Mouse (Mus musculus): ENCODE measurements around the gene Creb3l2. TPM values are rescaled to one million over a fixed set of nuclear protein-coding genes. Genes with fewer than 3 reads are reported as not detected.
"Not testable (repeated sequence)": the region's sequence is repeated elsewhere in the genome, so short reads cannot be mapped to it uniquely, and the experiment has no call there.

The Creb3l2 gene
- 10 to 100 TPM; 71.3 to 78.3 TPM for total RNA-seq (2021)
- long read RNA-seq, experiment 1, full-length matches to known transcripts: 5 of 18 reads
- long read RNA-seq, experiment 1, partial matches to known transcripts: 3 of 18 reads
- long read RNA-seq, experiment 1, other reads (novel, unspliced or antisense): 10 of 18 reads
- long read RNA-seq, experiment 2, full-length matches to known transcripts: 5 of 38 reads
- long read RNA-seq, experiment 2, partial matches to known transcripts: 4 of 38 reads
- long read RNA-seq, experiment 2, other reads (novel, unspliced or antisense): 29 of 38 reads

DNA sequence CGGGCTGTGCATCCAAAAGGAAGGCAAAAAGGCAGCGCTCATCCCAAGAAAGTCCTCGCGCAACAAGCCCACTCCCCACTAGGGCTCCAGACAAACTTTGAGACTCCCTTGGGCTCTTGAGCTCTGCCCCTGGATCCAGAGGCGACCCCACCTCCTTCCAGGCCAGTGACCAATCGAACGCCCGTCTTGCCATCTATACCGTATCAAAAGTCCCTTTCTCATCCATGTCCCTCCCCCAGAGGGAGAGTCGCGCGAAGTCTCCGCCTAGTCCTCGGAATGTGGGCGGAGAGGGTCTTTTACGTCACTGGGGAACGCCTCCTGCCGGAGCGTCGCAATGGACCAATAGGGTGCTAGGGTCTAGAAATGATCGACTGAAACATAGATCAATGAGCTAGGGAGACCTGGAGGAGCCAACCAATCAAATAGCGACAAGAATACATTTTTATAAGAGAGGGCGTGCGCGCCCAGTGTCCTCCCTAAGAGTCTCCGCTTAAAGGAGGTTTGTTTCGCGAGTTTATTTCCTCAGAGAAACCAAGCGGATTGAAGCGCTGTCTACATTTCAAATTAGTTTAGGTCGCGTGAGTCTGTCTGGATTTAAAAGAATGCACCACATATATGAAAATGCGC lies at the start of gene Creb3l2:
Gene Creb3l2 (minus strand): TSS at position 106 of the 627 bp plus-strand sequence.
- peak; percentile 74 to 91 for DNase-seq (ENCODE audit: low spot score in 2 of 2)

DNA sequence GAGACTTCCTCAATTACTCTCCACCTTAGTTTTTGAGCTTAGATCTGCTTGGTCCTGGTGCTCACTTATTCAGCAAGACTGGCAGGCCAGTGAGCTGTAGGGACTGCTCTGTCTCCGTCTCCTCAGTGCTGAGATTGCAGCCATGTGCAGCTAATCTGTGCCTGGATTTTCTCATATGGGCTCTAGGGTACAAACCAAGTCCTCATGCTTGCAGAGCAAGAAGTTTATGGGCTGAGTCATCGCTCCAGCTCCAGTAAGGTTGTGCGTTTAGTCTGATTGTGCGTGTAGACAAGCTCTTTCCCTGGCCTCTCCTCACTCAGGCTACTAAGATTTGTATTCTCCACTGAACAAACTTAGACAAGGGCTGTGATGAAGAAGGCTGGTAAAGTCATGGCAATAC lies 44.6 kb upstream of the Creb3l2 start:
- DNase-seq (ENCODE audit: low spot score in 2 of 2): no peak

DNA sequence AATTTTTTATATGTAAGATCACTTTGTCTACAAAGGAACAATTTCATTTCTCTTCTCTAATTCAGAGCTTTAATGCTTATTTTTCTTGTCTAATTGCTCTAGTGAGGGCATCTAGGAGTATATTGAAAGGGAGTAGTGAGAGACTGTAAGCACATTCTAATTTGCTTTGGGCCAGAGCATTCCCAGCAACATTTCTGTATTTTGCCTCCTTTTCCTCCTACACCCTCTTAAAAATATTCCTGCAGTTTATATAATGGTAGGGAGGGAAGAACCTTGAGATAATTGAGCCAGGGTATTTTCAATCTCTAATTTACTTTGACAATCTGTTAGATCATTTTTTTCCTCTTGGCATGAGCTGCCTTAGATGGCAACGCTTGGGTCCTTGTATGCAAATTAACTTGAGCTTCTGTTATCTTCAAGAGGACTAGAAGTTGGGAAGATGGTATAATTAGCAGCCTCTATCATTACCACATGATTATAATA lies 42.7 kb upstream of the Creb3l2 start:
- no peak for DNase-seq (ENCODE audit: low spot score in 2 of 2)

DNA sequence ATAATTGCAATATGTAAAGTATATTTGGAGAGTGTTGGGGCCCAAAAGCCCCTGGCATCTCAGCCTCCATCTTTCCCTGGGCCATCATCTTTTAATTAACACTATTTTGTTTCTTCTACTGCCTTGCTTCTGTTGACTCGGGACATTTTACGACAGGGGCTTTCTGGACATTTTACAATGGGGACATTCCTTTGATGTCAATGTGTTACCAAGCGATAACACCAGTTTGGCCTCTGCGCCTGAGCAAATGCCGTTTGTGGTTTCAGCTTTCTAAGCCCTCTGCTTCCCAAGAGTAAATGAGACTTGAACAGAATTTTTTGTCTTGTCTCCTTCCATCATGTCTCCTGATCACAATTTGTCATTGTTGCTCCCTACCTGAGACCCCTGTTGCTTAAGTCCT lies 41.3 kb upstream of the Creb3l2 start:
- no peak for DNase-seq (ENCODE audit: low spot score in 2 of 2)

DNA sequence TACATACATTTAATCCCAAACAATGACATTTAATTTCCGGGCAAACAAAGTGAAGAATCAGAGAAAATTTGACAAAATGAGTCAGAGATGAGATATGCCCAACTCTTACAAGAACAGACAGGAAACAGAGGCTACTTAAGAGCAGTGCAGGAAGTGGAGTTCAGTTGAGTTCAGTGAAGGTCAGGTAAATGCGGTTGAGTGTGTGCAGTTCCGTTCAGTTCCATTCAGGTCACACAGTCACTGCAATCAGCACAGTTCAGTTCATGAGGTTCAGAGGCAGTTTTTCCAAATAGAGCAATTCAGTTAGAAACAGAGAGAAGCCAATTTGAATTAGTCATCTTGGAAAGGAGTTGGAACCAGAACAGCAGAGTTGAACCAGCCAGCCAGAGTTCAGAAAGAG lies 39.2 kb upstream of the Creb3l2 start:
- no peak for DNase-seq (ENCODE audit: low spot score in 2 of 2)

DNA sequence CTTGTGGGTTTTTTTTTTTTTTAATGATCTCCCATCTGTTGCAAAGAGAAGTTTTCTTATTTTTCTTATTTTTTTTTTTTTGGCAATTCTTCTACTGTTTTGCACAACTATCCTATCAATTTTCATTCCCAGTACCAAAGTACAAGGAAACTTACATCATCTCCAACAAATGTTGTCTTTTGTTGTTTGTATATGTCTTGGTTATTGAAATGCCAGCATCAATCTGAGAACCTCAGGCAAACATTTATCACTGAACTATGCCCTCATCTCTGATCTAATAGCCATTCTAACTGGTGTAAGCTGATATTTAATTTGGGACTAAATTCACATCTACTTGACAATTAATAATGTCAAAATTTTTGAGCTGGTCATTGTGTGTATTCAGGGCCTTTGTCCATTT lies 38.1 kb upstream of the Creb3l2 start:
- DNase-seq (ENCODE audit: low spot score in 2 of 2): no peak

DNA sequence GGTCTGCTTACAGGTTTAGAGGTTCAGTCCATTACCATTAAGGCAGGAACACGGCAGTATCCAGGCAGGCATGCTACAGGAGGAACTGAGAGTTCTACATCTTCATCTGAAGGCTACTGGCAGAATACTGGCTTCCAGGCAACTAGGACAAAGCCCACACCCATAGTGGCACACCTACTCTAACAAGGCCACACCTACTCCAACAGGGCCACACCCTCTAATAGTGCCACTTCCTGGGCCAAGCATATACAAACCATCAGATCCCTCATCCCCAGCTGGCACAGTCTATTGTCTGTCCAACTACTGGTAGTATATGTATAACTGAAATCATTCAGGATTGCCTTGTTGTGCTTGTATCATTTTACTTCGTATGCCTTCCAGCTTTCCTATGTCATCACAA lies 36.5 kb upstream of the Creb3l2 start:
- no peak for DNase-seq (ENCODE audit: low spot score in 2 of 2)

DNA sequence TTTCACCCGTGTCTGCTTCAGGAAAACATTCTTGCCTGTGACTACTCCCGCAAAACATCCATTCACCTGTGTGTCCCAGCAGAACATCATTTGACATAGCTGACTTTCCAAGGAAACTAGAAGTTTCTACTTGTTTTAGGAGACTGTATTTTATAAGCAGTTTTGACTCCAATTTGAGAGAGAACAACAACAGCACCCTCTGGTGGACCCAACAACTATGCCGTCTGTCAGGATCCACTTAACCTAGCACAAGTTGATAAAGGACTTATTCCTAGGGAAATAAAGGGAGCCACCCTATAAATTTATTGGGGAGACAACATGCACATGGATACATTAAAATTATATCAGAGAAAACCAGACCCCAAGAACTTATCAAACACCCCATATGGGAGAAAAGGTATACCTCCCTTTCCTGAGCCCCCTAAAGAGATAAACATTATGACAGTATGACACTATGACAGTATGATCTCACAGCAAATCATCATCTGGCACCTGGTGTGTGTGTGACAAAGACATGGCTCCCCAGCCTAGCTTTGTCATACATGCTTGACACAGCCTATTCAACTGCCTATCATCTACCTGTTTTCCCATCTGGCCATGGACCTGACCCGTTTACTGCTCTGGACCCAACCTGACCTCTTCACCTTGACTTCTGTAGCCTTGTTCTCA lies 31.9 kb upstream of the Creb3l2 start:
- no peak for DNase-seq (ENCODE audit: low spot score in 2 of 2)

DNA sequence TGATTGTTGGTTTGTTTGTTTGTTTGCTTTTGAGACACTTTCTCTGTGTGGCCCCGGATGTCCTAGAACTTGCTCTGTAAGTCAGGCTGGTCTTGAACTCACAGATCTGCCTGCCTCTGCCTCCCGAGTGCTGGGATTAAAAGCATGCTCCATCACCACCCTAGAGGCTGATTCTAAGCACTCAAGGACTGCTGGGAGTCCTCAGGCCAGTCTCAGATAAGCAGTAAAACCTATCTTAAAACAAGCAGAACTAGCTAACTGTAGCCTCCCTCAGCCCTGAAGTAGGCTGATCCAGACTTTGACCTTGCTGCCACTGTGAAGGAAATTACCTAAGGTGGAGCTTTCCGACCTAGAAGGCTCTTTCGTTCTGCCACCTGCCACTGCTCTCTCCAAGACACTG lies 28.3 kb upstream of the Creb3l2 start:
- no peak for DNase-seq (ENCODE audit: low spot score in 2 of 2)

DNA sequence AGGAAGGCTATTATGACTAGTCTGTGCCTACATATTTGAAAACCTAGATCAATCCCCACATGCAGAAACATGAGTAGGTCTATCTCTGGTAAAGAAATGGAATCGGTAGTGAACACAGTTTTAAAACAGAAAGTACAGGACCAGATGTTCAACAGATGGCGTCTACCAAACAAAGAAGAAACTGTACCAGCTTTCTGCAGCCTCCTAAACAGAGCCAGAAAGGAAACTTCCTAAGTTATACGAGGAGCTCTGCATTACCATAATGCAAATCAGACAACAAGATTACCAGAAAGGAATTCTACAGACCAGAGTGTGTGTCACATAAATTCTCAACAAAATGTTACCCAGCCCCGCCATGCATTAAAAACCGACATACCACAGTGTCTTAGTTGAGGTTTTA lies 23.9 kb upstream of the Creb3l2 start:
- DNase-seq (ENCODE audit: low spot score in 2 of 2): no peak

DNA sequence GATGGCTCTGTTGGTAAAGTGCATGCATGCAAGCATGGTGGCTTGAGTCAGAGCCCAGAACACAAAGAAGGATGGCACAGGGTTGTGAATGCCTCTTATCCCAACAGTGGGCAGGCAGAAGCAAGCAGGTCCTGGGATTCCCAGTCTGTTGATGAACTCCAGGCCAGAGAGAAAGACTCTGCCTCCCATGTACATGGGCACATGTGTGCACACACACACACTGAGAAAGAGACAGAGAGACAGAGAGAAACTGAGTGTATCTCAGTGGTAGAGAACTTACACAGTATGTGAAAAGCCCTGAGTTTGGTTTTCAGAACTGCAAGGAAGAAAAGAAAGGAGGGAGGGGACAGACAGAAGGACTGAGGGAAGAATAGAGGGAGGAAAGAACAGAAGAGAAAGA lies 23.4 kb upstream of the Creb3l2 start:
- no peak for DNase-seq (ENCODE audit: low spot score in 2 of 2)

DNA sequence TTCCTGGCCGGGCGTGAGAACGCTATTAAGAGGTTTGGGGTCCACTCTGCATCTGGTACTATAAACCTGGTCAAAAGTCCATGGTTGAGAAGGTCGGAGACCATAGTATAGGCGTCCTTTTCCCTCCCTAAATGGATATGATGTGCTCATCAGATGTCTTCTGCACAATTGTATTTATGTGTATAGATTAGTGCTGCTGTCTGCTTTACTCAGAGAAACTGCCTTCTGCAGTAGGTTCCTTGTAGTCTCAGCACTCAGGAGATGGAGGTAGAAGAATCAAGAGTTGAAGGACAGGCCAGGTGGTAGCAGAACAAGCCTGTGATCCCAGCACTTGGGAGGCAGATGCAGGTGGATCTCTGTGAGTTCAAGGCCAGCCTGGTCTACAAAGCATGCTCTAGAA lies 22.6 kb upstream of the Creb3l2 start:
- no peak for DNase-seq (ENCODE audit: low spot score in 2 of 2)

DNA sequence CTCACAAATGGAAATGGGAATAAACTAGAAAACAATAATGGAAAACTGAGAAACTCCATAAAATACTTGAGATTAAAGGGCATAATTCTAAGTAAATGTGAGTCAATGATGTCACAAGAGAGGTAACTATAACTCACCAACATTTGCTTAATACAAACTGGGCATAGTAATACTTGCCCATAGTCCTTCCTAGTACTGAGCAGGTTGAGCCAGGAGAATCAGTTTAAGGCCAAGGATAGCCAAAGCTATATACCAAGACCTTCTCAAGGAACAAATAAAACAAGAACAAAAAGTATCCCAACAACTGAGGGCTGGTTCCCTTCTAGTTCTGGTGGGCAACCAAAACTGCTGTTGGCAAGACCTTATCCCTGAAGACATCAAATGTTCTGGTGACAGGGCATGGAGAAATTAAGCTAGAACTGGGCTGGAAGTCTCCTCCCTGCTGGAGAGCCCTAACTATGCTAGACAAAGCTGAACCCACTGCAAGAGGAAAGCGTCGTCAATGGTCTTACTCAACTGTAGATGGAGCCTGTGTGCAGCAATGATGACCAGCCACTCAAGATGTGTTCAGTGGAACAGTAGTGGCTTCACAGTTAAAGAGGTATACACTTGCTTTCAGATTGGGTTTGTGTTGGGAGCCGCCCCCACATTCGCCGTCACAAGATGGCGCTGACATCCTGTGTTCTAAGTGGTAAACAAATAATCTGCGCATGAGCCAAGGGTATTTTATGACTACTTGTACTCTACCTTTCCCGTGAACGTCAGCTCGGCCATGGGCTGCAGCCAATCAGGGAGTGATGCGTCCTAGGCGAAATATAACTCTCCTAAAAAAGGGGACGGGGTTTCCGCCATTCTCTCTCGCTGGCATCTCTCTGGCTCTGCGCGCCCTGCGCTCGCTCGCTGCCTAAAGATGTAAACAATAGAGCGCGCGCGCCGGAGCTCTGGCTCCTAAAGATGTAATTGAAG lies 21.9 kb upstream of the Creb3l2 start:
- not testable (repeated sequence) for DNase-seq (ENCODE audit: low spot score in 2 of 2)

DNA sequence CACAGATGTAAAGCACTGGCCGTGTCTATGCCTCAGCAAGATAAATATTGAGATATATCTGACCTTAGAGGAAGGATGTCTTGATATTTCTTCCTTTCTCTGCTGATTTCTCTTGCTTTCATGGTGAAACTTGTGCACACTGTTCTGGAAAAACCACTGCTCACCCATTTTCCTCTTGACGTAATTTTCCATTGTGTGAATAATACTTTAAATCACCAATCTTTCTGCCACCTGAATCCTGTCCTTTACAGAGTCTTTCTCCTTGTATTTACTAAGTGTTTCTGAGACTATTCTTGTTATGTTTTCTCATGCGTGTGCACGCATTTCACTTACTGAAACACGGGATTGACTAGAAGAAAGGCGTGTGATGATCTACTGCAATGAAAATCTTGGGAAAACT lies 18.7 kb upstream of the Creb3l2 start:
- DNase-seq (ENCODE audit: low spot score in 2 of 2): no peak

DNA sequence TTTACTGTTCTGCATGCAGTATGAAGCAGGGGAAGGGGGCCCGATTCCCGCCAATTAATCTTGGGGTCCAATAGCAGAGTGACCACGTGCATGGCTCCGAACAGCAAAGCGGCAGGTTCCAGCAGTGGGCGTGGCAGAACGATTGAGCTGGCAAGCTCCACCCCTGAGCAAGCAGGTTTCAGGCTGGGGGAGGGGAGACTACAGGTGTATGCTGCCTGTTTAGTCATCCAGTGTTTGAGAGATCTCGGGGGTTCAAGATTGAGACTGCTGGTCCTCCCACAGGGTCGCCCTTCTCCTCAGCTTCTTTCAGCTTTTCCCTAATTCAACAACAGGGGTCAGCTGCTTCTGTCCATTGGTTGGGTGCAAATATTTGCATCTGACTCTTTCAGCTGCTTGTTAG lies 17.7 kb upstream of the Creb3l2 start:
- DNase-seq (ENCODE audit: low spot score in 2 of 2): not testable (repeated sequence)

DNA sequence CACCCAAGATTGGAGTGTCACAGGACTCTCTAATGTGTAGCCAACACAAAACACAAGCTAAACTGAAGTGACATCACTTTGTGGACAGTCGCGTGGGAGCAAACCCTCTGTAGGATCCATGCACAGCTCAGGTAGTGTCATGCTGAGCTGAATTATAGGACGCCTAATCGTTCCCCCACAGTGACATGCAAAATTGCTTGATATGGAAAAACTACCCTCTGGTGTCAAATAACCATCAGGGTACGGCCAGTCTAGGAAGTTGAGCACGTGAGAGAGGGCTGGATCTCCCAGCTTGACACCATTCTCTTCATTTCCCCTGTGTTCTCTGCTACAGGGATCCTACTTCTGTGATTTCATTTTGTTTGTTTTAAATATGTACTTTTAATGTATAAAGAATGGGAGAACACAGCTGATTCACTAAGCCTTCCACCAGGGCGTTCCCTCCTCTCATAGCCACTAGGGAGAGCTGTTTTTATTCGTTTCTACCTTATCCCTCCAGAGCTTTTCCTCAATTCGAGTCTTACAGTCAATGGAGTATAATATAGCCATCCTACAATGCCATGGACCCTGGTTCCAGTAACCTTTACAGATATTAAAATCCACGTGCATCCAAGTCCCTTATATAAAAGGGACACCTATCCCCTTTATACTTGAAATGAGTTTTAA lies 16.2 kb upstream of the Creb3l2 start:
- DNase-seq (ENCODE audit: low spot score in 2 of 2): no peak

DNA sequence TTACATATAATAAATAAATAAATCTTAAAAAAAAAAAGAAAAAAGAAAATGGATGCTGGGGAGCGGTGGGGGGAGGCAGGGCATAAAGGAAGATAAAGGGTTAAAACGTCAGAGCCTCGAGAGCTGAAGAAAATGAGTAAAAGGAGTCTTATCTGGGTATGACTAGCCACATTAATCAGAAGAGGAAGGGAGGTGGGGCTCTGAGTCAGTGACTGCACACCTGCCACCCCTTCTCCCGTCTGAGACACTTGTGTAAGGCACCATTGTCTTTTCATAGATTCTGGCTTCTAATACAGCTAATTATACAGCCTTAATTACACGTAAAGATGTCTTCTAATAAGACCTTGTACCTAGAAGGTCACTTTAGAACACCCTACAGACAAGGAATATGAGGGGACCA lies 13.6 kb upstream of the Creb3l2 start:
- no peak for DNase-seq (ENCODE audit: low spot score in 2 of 2)

DNA sequence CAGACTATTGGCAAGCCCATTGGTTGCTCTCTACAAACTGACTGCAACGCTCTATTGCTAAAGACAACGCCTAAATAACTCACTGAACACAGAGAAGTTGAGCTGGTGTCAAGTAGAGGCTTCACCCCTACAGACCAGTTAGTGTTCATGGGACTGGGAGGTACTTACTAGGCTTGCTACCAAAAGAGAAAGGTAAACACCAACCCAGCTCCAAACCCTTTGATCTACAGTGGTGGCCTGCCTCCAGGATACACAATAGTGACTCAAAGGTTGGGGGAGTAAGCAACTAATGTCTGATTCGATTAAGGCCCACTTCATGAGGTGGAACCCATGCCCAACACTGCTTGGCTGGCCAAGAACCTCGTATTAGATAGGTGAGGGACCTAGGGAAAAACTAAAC lies 11.1 kb upstream of the Creb3l2 start:
- DNase-seq (ENCODE audit: low spot score in 2 of 2): no peak

DNA sequence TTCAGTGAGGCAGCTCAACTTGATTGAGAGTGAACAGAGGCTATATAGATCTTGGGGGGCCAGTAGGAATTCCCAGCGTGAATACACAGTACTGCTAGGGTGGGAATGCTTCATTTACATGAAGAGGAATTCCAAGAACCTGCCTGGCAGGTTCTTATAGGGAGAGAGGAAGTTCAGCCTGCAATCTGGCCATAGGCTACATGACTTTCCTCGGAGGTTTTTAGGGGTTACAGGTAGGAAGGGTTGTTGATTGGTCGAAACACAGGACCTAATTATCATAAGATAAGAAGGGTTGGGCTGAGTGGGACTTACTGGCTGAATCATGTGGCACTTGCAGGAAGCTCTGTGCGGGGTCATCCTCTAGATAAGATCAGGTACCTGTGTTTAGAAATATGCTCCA lies 9.7 kb upstream of the Creb3l2 start:
- no peak for DNase-seq (ENCODE audit: low spot score in 2 of 2)

DNA sequence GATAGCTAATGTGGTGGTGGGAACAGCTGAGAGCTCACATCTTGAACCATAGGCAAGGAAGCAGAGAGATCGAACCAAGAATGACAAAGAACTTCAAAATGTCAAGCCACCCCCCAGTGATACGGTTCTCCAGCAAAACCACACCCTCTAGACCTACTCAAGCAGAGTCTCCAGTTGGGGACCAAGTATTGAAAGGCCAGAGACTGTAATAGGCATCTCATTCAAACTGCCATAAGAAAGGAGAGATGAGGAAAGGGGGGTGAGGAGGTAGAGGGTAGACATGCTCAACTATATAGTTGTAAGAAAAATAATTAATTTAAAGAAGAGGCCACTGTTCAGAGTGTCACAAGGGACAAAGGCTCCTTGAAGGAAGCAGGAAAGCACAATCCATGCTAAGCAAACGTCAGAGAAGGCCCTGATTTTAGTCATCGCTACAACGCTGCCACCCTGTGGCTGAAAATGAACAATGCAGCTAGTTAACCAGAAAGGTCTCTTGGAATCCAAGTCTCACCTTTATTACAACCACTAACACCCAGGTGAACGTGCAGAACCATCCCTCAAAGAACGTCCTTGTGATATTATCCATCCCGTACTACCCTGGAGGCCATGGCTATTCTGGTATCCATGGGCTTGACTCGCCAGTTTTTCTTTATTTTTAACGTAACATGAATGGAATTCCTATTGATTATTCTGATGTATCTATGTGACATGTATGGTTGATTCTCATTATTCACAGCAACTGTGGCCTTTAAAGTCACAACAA lies 5.9 kb upstream of the Creb3l2 start:
- DNase-seq (ENCODE audit: low spot score in 2 of 2): peak; percentile 34 to 50

Data from adrenal gland, postnatal 4 days (tissue).